Mouse (Mus musculus) ES-Bruce4 (cell line): ENCODE measurements around the gene Txnrd1. TPM values are rescaled to one million over a fixed set of nuclear protein-coding genes. Genes with fewer than 3 reads are reported as not detected.

Source experiments
- H3K27ac ChIP-seq: 2 replicates; pipeline ENCODE4 v1.5.1; 2012; ENCODE audit warnings: low read length, inconsistent platforms; ENCODE audit not compliant: insufficient read depth
- H3K27me3 ChIP-seq: 2 replicates; pipeline ENCODE4 v1.6.1; 2012; ENCODE audit warnings: mild to moderate bottlenecking, low read length, inconsistent platforms; ENCODE audit not compliant: control insufficient read depth, poor library complexity, insufficient read depth, severe bottlenecking
- H3K36me3 ChIP-seq: 2 replicates; pipeline ENCODE4 v1.6.1; 2012; ENCODE audit warnings: inconsistent platforms, mild to moderate bottlenecking, low read length, moderate library complexity; ENCODE audit not compliant: control insufficient read depth, poor library complexity, insufficient read depth, severe bottlenecking
- H3K4me1 ChIP-seq: one replicate; pipeline ENCODE4 v1.8.1; 2011; ENCODE audit warnings: low read length; ENCODE audit not compliant: control insufficient read depth, insufficient read depth
- H3K4me3 ChIP-seq: 2 replicates; pipeline ENCODE4 v1.5.1; 2011; ENCODE audit warnings: low read depth, mild to moderate bottlenecking, low read length
- H3K9ac ChIP-seq: 2 replicates; pipeline ENCODE4 v1.6.1; 2012; ENCODE audit warnings: low read depth, mild to moderate bottlenecking, inconsistent platforms; ENCODE audit not compliant: poor library complexity, severe bottlenecking
- H3K9me3 ChIP-seq: replicated peaks from 2 replicates; pipeline ENCODE4 v1.6.1; 2012; ENCODE audit warnings: mild to moderate bottlenecking, low read length, inconsistent platforms; ENCODE audit not compliant: control insufficient read depth, poor library complexity, insufficient read depth, severe bottlenecking
- CTCF ChIP-seq: IDR thresholded peaks from one replicate; pipeline ENCODE4 v1.8.1; 2011; ENCODE audit warnings: low read depth, low read length
- EP300 ChIP-seq: IDR thresholded peaks from 2 replicates; pipeline ENCODE4 v1.6.1; 2011; ENCODE audit warnings: low read depth, low read length; ENCODE audit not compliant: insufficient read depth
- POLR2A ChIP-seq: IDR thresholded peaks from one replicate; pipeline ENCODE4 v1.8.1; 2011; ENCODE audit warnings: low read length; ENCODE audit not compliant: insufficient read depth
- polyA plus RNA-seq: library from polyadenylated mRNA; stranded (reverse); fragments of >200 nt; gene quantifications from 2 replicates; pipeline ENCODE4 v1.2.4, GENCODE M21; 2011; ENCODE audit warnings: low read depth; ENCODE audit not compliant: missing spikeins, insufficient read depth, insufficient read length

Gene Txnrd1
- polyA plus RNA-seq, 1 experiment, result 284 TPM

DNA sequence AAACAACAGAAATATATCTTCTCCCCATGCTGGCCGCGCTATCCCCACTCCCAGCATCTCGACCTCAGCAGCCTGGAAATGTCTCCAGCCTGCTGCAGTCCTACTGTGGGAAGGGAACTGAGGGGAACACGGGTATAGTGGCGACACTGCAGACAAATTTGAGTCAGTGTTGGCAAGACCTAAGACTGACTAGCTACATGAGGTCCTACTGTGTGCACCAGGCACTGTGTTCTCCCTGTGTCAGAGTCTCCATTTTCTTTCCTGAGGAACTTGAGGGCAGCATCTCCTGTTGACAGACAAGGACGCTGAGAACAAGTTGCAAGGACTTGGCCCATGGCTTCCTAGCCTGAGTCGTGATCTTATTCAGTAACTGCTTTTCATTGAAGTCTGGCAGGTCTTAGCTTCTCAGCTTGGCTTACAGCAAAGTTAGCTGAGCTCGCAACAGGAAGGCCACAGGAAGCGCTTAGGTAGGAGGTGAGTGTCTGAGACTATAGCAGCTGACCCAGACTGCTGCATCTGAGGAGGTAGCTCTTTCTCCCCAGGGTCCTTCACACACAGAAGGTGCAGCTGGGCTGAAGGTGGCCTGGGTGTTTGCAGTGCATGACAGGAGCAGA, 58.8 kb downstream of the Txnrd1 start:
- Histone ChIP-seq H3K4me1 (no peaks in the 10 kb centered on the region), H3K27ac (no peak overlapping the region), H3K9me3 (no peaks in the 10 kb centered on the region), H3K36me3 (peaks cover 74% of the 10 kb centered on the region), H3K27me3 (no peaks in the 10 kb centered on the region), H3K4me3 (no peak overlapping the region), H3K9ac (no peak overlapping the region)
- no peak for TF ChIP-seq CTCF
- TF ChIP-seq EP300, result no peak
- no peak for TF ChIP-seq POLR2A

DNA sequence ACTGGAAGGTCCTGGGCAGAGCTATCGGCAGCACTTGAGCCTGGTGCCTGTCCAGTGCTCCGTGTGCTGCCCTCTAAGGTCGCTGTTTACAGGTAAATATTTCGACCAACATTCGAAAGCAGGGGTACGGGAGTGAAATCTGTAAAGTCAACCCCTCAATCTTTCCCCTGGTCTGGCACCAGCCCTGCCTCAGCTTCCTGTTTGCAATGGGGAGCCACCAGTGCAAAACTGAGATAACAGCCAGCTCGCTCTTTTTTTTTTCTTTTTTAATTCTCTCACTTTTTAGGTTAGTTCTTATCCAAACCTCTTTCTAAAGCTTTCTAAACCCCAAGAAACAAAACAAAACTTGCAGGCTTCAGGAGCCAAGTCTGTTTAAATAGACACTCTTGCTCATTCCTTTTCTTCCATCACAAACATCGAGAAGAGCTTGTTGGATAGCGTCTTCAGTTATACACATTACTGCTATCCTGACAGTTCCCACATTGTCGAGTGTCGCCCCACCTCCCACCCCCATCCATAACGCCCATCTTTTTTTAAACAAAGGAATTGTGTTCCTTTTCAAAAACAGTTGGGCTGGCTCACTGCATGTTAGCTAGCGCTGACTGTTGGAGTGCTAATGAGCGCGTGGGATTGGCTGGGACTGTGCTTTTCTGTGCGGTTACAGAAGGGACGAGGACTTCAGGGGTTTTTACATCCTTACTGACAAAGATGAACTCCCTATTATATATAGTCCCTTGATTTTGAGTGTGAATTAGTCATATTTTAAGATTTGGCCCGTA, 60.3 kb downstream of the Txnrd1 start:
- TF ChIP-seq POLR2A, result no peak
- Histone ChIP-seq H3K27me3 (no peaks in the 10 kb centered on the region), H3K9ac (no peak overlapping the region), H3K27ac (no peak overlapping the region), H3K4me1 (no peaks in the 10 kb centered on the region), H3K36me3 (peaks cover 62% of the 10 kb centered on the region), H3K9me3 (no peaks in the 10 kb centered on the region), H3K4me3 (no peak overlapping the region)

DNA sequence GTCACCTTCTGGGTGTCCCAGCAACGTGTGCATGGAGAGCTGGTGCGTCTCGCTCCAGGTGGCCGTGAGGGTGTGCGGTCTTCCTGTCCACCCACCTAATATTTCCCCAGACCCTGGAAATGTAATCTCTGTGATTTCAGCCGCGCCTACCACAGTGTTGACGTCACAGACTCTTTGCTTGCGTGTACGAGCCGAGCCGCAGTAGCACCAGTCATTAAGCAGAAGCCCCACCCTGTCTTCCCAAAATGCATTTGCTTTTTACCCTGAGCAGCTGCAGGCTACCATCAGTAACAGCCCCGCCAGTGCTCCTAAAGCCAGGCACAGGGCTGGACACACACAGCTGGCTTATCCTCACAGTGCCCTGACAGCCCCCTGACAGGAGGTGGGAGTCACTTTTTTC, 64.2 kb downstream of the Txnrd1 start:
- peaks cover 34% of the 10 kb centered on the region for H3K36me3 ChIP-seq
- no peak overlapping the region for H3K4me3 ChIP-seq
- no peak overlapping the region for H3K9ac ChIP-seq
- no peaks in the 10 kb centered on the region for H3K27me3 ChIP-seq
- no peak overlapping the region for H3K27ac ChIP-seq
- no peaks in the 10 kb centered on the region for H3K9me3 ChIP-seq
- no peaks in the 10 kb centered on the region for H3K4me1 ChIP-seq
- no peak for TF ChIP-seq EP300
- no peak for TF ChIP-seq POLR2A
- TF ChIP-seq CTCF, result no peak

DNA sequence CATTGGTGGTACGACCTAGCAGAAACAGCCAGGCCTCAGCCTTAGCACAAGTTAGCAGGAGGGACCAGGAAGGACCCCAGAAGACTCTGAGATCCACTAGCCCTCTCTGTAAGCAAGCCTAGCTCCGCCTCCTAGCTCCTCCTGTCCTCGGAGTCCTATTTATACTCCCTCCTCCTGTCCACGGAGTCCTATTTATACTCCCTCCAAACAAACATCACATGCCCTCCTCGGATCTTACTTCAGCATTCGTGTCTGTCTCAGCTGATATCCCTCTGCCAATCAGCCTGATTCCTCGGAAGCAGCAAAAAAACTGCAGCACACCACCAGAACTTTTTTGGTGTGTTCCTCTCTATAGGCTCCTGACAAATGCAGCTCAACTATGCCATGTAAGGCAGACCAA, 65.1 kb downstream of the Txnrd1 start:
- H3K9me3 ChIP-seq, result no peaks in the 10 kb centered on the region
- H3K27me3 ChIP-seq, result no peaks in the 10 kb centered on the region

DNA sequence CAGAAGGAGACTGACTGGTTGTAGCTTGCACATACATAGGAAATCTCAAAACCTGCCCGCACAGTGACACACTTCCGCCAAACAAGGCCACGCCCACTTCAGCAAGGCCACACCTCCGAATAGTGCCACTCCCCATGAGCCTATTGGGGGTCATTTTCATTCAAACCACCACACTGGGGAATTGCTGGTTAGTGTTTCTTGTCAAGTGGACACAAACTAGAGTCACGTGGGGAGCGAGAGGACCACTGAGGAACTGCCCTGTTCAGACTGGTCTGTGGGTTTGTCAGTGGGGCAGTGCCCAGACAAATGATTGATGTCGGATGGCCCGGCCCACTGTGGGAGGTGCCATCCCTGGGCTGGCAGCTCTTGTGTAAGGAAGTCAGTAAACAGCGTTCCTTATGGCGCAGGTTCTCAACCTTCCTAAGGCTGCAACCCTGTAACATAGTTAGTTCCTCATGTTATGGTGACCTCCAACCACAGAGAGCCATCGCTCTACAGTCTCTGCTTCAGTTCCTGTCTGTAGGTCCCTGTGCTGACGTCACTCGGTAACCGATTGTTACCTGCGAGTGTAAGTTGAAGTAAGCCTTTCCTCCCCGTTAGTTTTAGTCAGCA, 66.2 kb downstream of the Txnrd1 start:
- no peaks in the 10 kb centered on the region for H3K27me3 ChIP-seq
- H3K27ac ChIP-seq, result no peak overlapping the region
- peaks cover 17% of the 10 kb centered on the region for H3K36me3 ChIP-seq
- H3K4me1 ChIP-seq, result no peaks in the 10 kb centered on the region
- H3K9me3 ChIP-seq, result no peaks in the 10 kb centered on the region
- peak overlapping the region; percentile 10 for H3K4me3 ChIP-seq
- no peak for TF ChIP-seq CTCF
- no peak for TF ChIP-seq POLR2A
- no peak for TF ChIP-seq EP300
- no peak overlapping the region for H3K9ac ChIP-seq

More for the DNA sequence above, 65.1 kb downstream of the Txnrd1 start:
- Histone ChIP-seq H3K4me3 (no peak overlapping the region), H3K9ac (no peak overlapping the region), H3K27ac (peak overlapping the region; percentile 17; the same call in 1 of the 2 replicates), H3K36me3 (peaks cover 26% of the 10 kb centered on the region), H3K4me1 (no peaks in the 10 kb centered on the region)
- no peak for TF ChIP-seq CTCF
- no peak for TF ChIP-seq EP300
- TF ChIP-seq POLR2A, result no peak

DNA sequence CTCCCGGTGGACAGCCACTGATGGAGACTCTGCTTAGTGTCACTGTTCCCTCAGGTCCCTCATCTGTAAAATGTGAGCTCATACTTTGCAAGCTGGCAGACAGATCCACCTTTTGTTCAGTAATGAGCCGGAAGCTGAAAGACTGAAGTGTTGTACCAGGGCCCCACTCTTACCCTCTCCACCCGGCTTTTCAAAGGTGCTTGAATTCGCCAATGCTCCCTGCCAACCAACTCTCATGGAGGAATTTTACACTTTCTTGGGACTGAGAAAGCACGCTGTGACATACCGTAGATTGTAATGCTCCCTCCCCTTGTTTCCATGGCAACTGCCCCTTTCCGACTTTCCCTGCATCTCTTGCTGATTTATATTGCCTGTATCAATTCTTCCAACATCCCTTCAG, 66.8 kb downstream of the Txnrd1 start:
- Histone ChIP-seq H3K9me3 (no peaks in the 10 kb centered on the region), H3K4me1 (no peaks in the 10 kb centered on the region), H3K4me3 (no peak overlapping the region), H3K27me3 (no peaks in the 10 kb centered on the region), H3K36me3 (peaks cover 11% of the 10 kb centered on the region), H3K27ac (no peak overlapping the region), H3K9ac (no peak overlapping the region)
- no peak for TF ChIP-seq CTCF
- no peak for TF ChIP-seq EP300
- no peak for TF ChIP-seq POLR2A
